Mouse (Mus musculus) c-Kit-positive CD71-positive TER-119-negative erythroid progenitor cells, embryonic 14.5 days (primary cell): ENCODE measurements around the gene Xkr7.

Source experiments
- DNase-seq: peaks from one replicate; pipeline ENCODE4 v3.0.0-alpha.2; 2013; ENCODE audit warnings: low read depth

Xkr7 gene

GRCm38 (mm10) chr2:153032973-153033372 is 1.3 kb downstream of the Xkr7 start:
- DNase-seq: no peak

- no peak for DNase-seq
Observed at GRCm38 (mm10) chr2:153033545-153034230, 2.0 kb downstream of the Xkr7 start.

- DNase-seq: no peak
Observed at GRCm38 (mm10) chr2:153036690-153037089, 5.0 kb downstream of the Xkr7 start.

GRCm38 (mm10) chr2:153043886-153044285 is 12.2 kb downstream of the Xkr7 start:
- no peak for DNase-seq

GRCm38 (mm10) chr2:153045884-153046299 is 14.2 kb downstream of the Xkr7 start:
- no peak for DNase-seq

GRCm38 (mm10) chr2:153047828-153048465 is 16.3 kb downstream of the Xkr7 start:
- DNase-seq: peak; percentile 16

- DNase-seq: no peak
Observed at GRCm38 (mm10) chr2:153049288-153049996, 17.8 kb downstream of the Xkr7 start.

- DNase-seq: no peak
Observed at GRCm38 (mm10) chr2:153049997-153050358, 18.3 kb downstream of the Xkr7 start.

- DNase-seq: no peak
Observed at GRCm38 (mm10) chr2:153051095-153051494, 19.4 kb downstream of the Xkr7 start.

GRCm38 (mm10) chr2:153051537-153051936 is 19.9 kb downstream of the Xkr7 start:
- DNase-seq: no peak

- DNase-seq: no peak
Observed at GRCm38 (mm10) chr2:153052700-153053351, 21.2 kb downstream of the Xkr7 start.

GRCm38 (mm10) chr2:153053896-153054295 is 22.2 kb downstream of the Xkr7 start:
- DNase-seq: no peak

- no peak for DNase-seq
Observed at GRCm38 (mm10) chr2:153055270-153055920, 23.7 kb downstream of the Xkr7 start.

- DNase-seq: no peak
Observed at GRCm38 (mm10) chr2:153058365-153058764, 26.7 kb downstream of the Xkr7 start.

GRCm38 (mm10) chr2:153060216-153060615 is 28.6 kb downstream of the Xkr7 start:
- no peak for DNase-seq

- DNase-seq: no peak
Observed at GRCm38 (mm10) chr2:153063394-153063793, 31.7 kb downstream of the Xkr7 start.

GRCm38 (mm10) chr2:153064190-153064970 is 32.7 kb downstream of the Xkr7 start:
- DNase-seq: no peak

- DNase-seq: no peak
Observed at GRCm38 (mm10) chr2:153065747-153066508, 34.3 kb downstream of the Xkr7 start, which contains the start of gene Ccm2l. Gene Ccm2l, plus strand, starts transcription at chr2:153065955.

- no peak for DNase-seq
Observed at GRCm38 (mm10) chr2:153066991-153067390, 35.3 kb downstream of the Xkr7 start.

GRCm38 (mm10) chr2:153070762-153071490 is 39.3 kb downstream of the Xkr7 start:
- DNase-seq: no peak
